Mouse (Mus musculus) CH12F3 (cell line): ENCODE measurements around the gene Hes5.

Experiments used
- in situ Hi-C: fragments of 300-500 bp; cut with MboI; formaldehyde crosslinking; loops from 2 replicates; pipeline ENCODE4 v1.14.3; 2020; ENCODE audit warnings: low sequenced_read_pairs

Hes5 gene

GRCm38 (mm10) chr4:155007641-155008040, 46.9 kb downstream of the Hes5 start:
- in situ Hi-C loops, result no loop called here

- in situ Hi-C loops, result no loop called here
Observed at GRCm38 (mm10) chr4:155008075-155008474, 47.4 kb downstream of the Hes5 start.

- in situ Hi-C loops, result no loop called here
Observed at GRCm38 (mm10) chr4:155009216-155009615, 48.5 kb downstream of the Hes5 start.

- in situ Hi-C loops, result no loop called here
Observed at GRCm38 (mm10) chr4:155010870-155011269, 50.1 kb downstream of the Hes5 start.

GRCm38 (mm10) chr4:155011312-155012025, 50.7 kb downstream of the Hes5 start:
- in situ Hi-C loops, result no loop called here
